Mouse (Mus musculus) intestine, postnatal 0 days (tissue): ENCODE results near the gene Adgrf5. TPM values are rescaled to one million over a fixed set of nuclear protein-coding genes. Genes with fewer than 3 reads are reported as not detected.

Source experiments
- ATAC-seq: fragments of 200-750 bp; cut with Nextera tagmentation; 2 replicates; pipeline ENCODE4 v1.8.0; 2017; ENCODE audit warnings: mild to moderate bottlenecking, moderate TSS enrichment, moderate library complexity
- H3K27ac ChIP-seq: fragments of 300-500 bp; sonication (generic); 2 replicates; pipeline ENCODE4 v1.5.1; 2014; ENCODE audit warnings: mild to moderate bottlenecking, low read depth, low read length, moderate library complexity
- H3K27me3 ChIP-seq: fragments of 300-500 bp; sonication (generic); replicated peaks from 2 replicates; pipeline ENCODE4 v1.6.1; 2014; ENCODE audit warnings: low read length, mixed read lengths; ENCODE audit not compliant: control insufficient read depth, insufficient read depth
- H3K36me3 ChIP-seq: fragments of 300-500 bp; sonication (generic); 2 replicates; pipeline ENCODE4 v1.6.1; 2014; ENCODE audit warnings: mild to moderate bottlenecking, moderate library complexity; ENCODE audit not compliant: control insufficient read depth, insufficient read depth
- H3K4me1 ChIP-seq: fragments of 300-500 bp; sonication (generic); replicated peaks from 2 replicates; pipeline ENCODE4 v1.6.1; 2014; ENCODE audit warnings: antibody characterized with exemption, low read length, mixed read lengths; ENCODE audit not compliant: control insufficient read depth, insufficient read depth
- H3K4me2 ChIP-seq: fragments of 300-500 bp; sonication (generic); replicated peaks from 2 replicates; pipeline ENCODE4 v1.6.1; 2014; ENCODE audit warnings: low read depth, mild to moderate bottlenecking, moderate library complexity
- H3K4me3 ChIP-seq: fragments of 300-500 bp; sonication (generic); 2 replicates; pipeline ENCODE4 v1.5.1; 2014; ENCODE audit warnings: low read depth, low read length
- H3K9ac ChIP-seq: fragments of 300-500 bp; sonication (generic); 2 replicates; pipeline ENCODE4 v1.6.1; 2014; ENCODE audit warnings: mild to moderate bottlenecking, low read depth, low read length
- H3K9me3 ChIP-seq: fragments of 300-500 bp; sonication (generic); 2 replicates; pipeline ENCODE4 v1.6.1; 2016; ENCODE audit warnings: mixed run types; ENCODE audit not compliant: control insufficient read depth
- CTCF ChIP-seq: sonication (generic); IDR thresholded peaks from 2 replicates; pipeline ENCODE4 v1.5.1; 2016; ENCODE audit warnings: low read depth, mild to moderate bottlenecking, control low read depth, antibody characterized with exemption, moderate library complexity
- WGBS: fragments of 180-500 bp; shearing (Covaris S2); extraction: QIAGEN DNeasy Blood & Tissue Kit; methylation state at CpG from one replicate; pipeline ENCODE4 v1.1.7; 2014; 5-methylcytosine and 5-hydroxymethylcytosine counted together
- polyA plus RNA-seq: library from polyadenylated mRNA; unstranded; fragments of >200 nt; fragmentation: Nextera tagmentation; extraction: Ambion mirVana; gene quantifications from 2 replicates; pipeline ENCODE4 v1.2.1, GENCODE M21; 2015

The Adgrf5 gene
- polyA plus RNA-seq, 1 experiment from 2014 or later: 3.7 TPM

GRCm38 (mm10) chr17:43403851-43404250 is 43.6 kb downstream of the Adgrf5 start:
- no peak overlapping the region for H3K27ac ChIP-seq
- no peaks in the 10 kb centered on the region for H3K36me3 ChIP-seq
- H3K9ac ChIP-seq: no peak overlapping the region
- 48% methylated on average over 6 of the region's 6 CpGs for WGBS
- no peak for ATAC-seq
- no peaks in the 10 kb centered on the region for H3K4me1 ChIP-seq
- H3K4me3 ChIP-seq: no peak overlapping the region
- H3K27me3 ChIP-seq: no peaks in the 10 kb centered on the region
- no peaks in the 10 kb centered on the region for H3K9me3 ChIP-seq
- H3K4me2 ChIP-seq: no peak overlapping the region
- no peak for TF ChIP-seq CTCF

- peak; percentile 59 for ATAC-seq
- no peaks in the 10 kb centered on the region for H3K36me3 ChIP-seq
- H3K4me1 ChIP-seq: no peaks in the 10 kb centered on the region
- H3K9ac ChIP-seq: no peak overlapping the region
- H3K4me2 ChIP-seq: no peak overlapping the region
- no peak overlapping the region for H3K27ac ChIP-seq
- H3K9me3 ChIP-seq: no peaks in the 10 kb centered on the region
- no peak for TF ChIP-seq CTCF
- 48% methylated on average over 5 of the region's 5 CpGs for WGBS
- H3K27me3 ChIP-seq: no peaks in the 10 kb centered on the region
- H3K4me3 ChIP-seq: no peak overlapping the region
Measured at GRCm38 (mm10) chr17:43404408-43404807, 44.2 kb downstream of the Adgrf5 start.

- Histone ChIP-seq H3K36me3 (no peaks in the 10 kb centered on the region), H3K4me3 (no peak overlapping the region), H3K9me3 (no peaks in the 10 kb centered on the region), H3K4me2 (no peak overlapping the region), H3K9ac (no peak overlapping the region), H3K27me3 (no peaks in the 10 kb centered on the region), H3K4me1 (no peaks in the 10 kb centered on the region), H3K27ac (no peak overlapping the region)
- no peak for TF ChIP-seq CTCF
- no peak for ATAC-seq
- 76% methylated on average over 3 of the region's 3 CpGs for whole genome bisulfite sequencing
Measured at GRCm38 (mm10) chr17:43406321-43406720, 46.1 kb downstream of the Adgrf5 start.

- H3K4me3 ChIP-seq: no peak overlapping the region
- no peak for TF ChIP-seq CTCF
- H3K4me2 ChIP-seq: no peak overlapping the region
- no peak for ATAC-seq
- no peaks in the 10 kb centered on the region for H3K4me1 ChIP-seq
- H3K27me3 ChIP-seq: no peaks in the 10 kb centered on the region
- no peaks in the 10 kb centered on the region for H3K36me3 ChIP-seq
- H3K9me3 ChIP-seq: no peaks in the 10 kb centered on the region
- WGBS: 64% methylated on average over 7 of the region's 7 CpGs
- H3K27ac ChIP-seq: no peak overlapping the region
- H3K9ac ChIP-seq: no peak overlapping the region
Measured at GRCm38 (mm10) chr17:43407548-43407947, 47.3 kb downstream of the Adgrf5 start.

GRCm38 (mm10) chr17:43413182-43413581 is 52.9 kb downstream of the Adgrf5 start:
- H3K9me3 ChIP-seq: no peaks in the 10 kb centered on the region
- H3K9ac ChIP-seq: no peak overlapping the region
- no peak overlapping the region for H3K27ac ChIP-seq
- H3K36me3 ChIP-seq: no peaks in the 10 kb centered on the region
- no peak for ATAC-seq
- TF ChIP-seq CTCF: no peak
- WGBS: 69% methylated on average over 7 of the region's 7 CpGs
- H3K27me3 ChIP-seq: no peaks in the 10 kb centered on the region
- H3K4me3 ChIP-seq: no peak overlapping the region
- H3K4me2 ChIP-seq: no peak overlapping the region
- no peaks in the 10 kb centered on the region for H3K4me1 ChIP-seq

- WGBS: 78% methylated on average over 5 of the region's 5 CpGs
- no peak overlapping the region for H3K27ac ChIP-seq
Measured at GRCm38 (mm10) chr17:43419204-43419603, 59.0 kb downstream of the Adgrf5 start.

GRCm38 (mm10) chr17:43420381-43420780 is 60.1 kb downstream of the Adgrf5 start:
- Histone ChIP-seq H3K4me2 (no peak overlapping the region), H3K9ac (no peak overlapping the region), H3K36me3 (no peaks in the 10 kb centered on the region), H3K27me3 (no peaks in the 10 kb centered on the region), H3K4me3 (no peak overlapping the region), H3K9me3 (no peaks in the 10 kb centered on the region), H3K27ac (no peak overlapping the region), H3K4me1 (no peaks in the 10 kb centered on the region)
- no peak for ATAC-seq
- TF ChIP-seq CTCF: no peak
- 74% methylated on average over 3 of the region's 3 CpGs for WGBS

More at GRCm38 (mm10) chr17:43419204-43419603, 59.0 kb downstream of the Adgrf5 start:
- ATAC-seq: no peak
- H3K4me2 ChIP-seq: no peak overlapping the region
- no peaks in the 10 kb centered on the region for H3K27me3 ChIP-seq
- TF ChIP-seq CTCF: peak; percentile 40; the same call in 1 of the 2 replicates
- no peak overlapping the region for H3K4me3 ChIP-seq
- no peaks in the 10 kb centered on the region for H3K36me3 ChIP-seq
- no peaks in the 10 kb centered on the region for H3K9me3 ChIP-seq
- no peak overlapping the region for H3K9ac ChIP-seq
- H3K4me1 ChIP-seq: no peaks in the 10 kb centered on the region
